In the genomic region with DNA sequence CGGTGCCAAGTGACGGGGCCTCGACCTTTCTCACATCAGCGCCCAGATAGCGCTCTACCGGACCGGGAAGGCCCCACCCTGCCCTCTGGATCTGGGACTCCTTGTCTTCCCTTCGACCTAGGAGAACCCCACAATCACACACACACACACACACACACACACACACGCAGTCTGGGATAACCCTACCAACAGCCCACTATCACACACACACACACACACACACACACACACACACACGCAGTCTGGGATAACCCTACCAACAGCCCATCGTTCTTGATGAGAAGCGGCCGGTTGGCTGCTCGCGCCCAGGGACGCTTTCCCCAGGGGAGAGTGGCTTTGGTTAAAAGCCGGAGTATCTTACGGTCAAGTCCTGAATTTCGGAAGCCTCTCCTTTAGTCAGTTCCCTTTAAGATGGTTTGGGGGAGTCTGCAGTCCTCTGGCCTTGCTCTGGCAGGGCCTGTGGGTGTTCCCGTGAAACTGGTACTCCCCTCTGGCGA, we compare ENCODE assay signal across 8 mouse cellular contexts. TPM values are rescaled to one million over a fixed set of nuclear protein-coding genes. Genes with fewer than 3 reads are reported as not detected.
DNase-seq lines count a peak whose midpoint lies in the region; ATAC-seq and TF ChIP-seq lines count a peak whose summit lies in the region.

No protein-coding gene starts in this region.

- TF ChIP-seq POLR2A in testis, adult 2 months (IDR thresholded peaks at IDR 0.05; ENCODE audit: control insufficient read depth, low read depth, low read length): no peak
- no peak for TF ChIP-seq POLR2A in small intestine, adult 2 months (IDR thresholded peaks at IDR 0.05; ENCODE audit: low read depth, low read length)

- peak overlapping the region; percentile 46 for H3K9ac ChIP-seq in limb, embryonic 12.5 days (replicated peaks)

- 0 out of 2 replicates have a peak, but pooled peaks have one; percentile 6 for ATAC-seq in frontal cortex, adult (ENCODE audit: low TSS enrichment)
- peak; percentile 33; the same call in 1 of the 2 replicates for ATAC-seq in limb, embryonic 12.5 days (ENCODE audit: insufficient number of reproducible peaks, insufficient read depth, low FRiP score, low TSS enrichment, low read depth)

- H3K4me2 ChIP-seq in limb, embryonic 12.5 days: peak overlapping the region; percentile 91

- DNase-seq in frontal cortex, postnatal 36 days (ENCODE audit: low spot score in 2 of 2): no peak
- DNase-seq in testis, postnatal 10 days (ENCODE audit: low spot score): no peak
- DNase-seq in adrenal gland, adult 2 months: no peak
- DNase-seq in urinary bladder, postnatal 4 days (ENCODE audit: low spot score in 2 of 2): no peak

- peak overlapping the region; percentile 78 for H3K27ac ChIP-seq in testis, adult 2 months (ENCODE audit: control insufficient read depth, insufficient read depth, low read depth, low read length)
- H3K27ac ChIP-seq in limb, embryonic 12.5 days: no peak overlapping the region
- H3K27ac ChIP-seq in small intestine, adult 2 months (ENCODE audit: insufficient read depth, low read depth, low read length): peak overlapping the region; percentile 94

- H3K4me1 ChIP-seq in testis, adult 2 months (ENCODE audit: control insufficient read depth, insufficient read depth, low read length): peaks cover 6% of the 10 kb centered on the region
- H3K4me1 ChIP-seq in limb, embryonic 12.5 days (replicated peaks): peaks cover 7% of the 10 kb centered on the region; the same call in 1 of the 2 replicates
- H3K4me1 ChIP-seq in small intestine, adult 2 months (ENCODE audit: control insufficient read depth, insufficient read depth, insufficient read length, low read length): peaks cover 31% of the 10 kb centered on the region

- no peak for TF ChIP-seq CTCF in testis, adult 2 months (IDR thresholded peaks at IDR 0.05; ENCODE audit: control insufficient read depth, insufficient read depth, insufficient replicate concordance, low read depth, low read length)
- TF ChIP-seq CTCF in small intestine, adult 2 months (IDR thresholded peaks at IDR 0.05; ENCODE audit: extremely low read depth, insufficient read length, insufficient replicate concordance, low read depth, low read length): no peak

- no peaks in the 10 kb centered on the region for H3K9me3 ChIP-seq in limb, embryonic 12.5 days

- 3% methylated on average over 19 of the region's 21 CpGs for WGBS in limb, embryonic 12.5 days
- 5% methylated on average over 15 of the region's 21 CpGs for WGBS in small intestine, adult 2 months

- peak overlapping the region; percentile 81 for H3K4me3 ChIP-seq in testis, adult 2 months (ENCODE audit: control insufficient read depth, low read depth, low read length)
- H3K4me3 ChIP-seq in limb, embryonic 12.5 days (replicated peaks): peak overlapping the region; percentile 59
- peak overlapping the region; percentile 89 for H3K4me3 ChIP-seq in small intestine, adult 2 months (ENCODE audit: low read depth, low read length)

- no peaks in the 10 kb centered on the region for H3K27me3 ChIP-seq in testis, adult 2 months (ENCODE audit: control insufficient read depth, insufficient read depth, low read length)
- H3K27me3 ChIP-seq in limb, embryonic 12.5 days: peaks cover 48% of the 10 kb centered on the region
- H3K27me3 ChIP-seq in small intestine, adult 2 months (ENCODE audit: control insufficient read depth, insufficient read depth, low read length): 0 out of 2 replicates have a peak, but pooled peaks cover 4% of the 10 kb centered on the region

- no peaks in the 10 kb centered on the region for H3K36me3 ChIP-seq in testis, adult 2 months (ENCODE audit: control insufficient read depth, insufficient read depth, low read length)
- no peaks in the 10 kb centered on the region for H3K36me3 ChIP-seq in limb, embryonic 12.5 days
- no peaks in the 10 kb centered on the region for H3K36me3 ChIP-seq in small intestine, adult 2 months (ENCODE audit: control insufficient read depth, insufficient read depth, low read length)

RNA-seq across cellular contexts. Expression of a gene that starts 0.6 kb away (rescaled TPM):
- 26.0 and 27.4 TPM in 2 replicates for polyA plus RNA-seq in testis, adult 2 months (2012; rRNA removed)
- 1.4 and 1.8 TPM in 2 replicates for polyA plus RNA-seq in limb, embryonic 12.5 days (2016; fragmentation: Nextera tagmentation; extraction: Ambion mirVana)
- polyA plus RNA-seq in small intestine, adult 2 months (2012; rRNA removed): 20.9 and 56.2 TPM in 2 replicates
- total RNA-seq in adrenal gland, adult 2 months (2021): 1 to 10 TPM; 1.4 to 2.6 TPM
- polyA plus RNA-seq in adrenal gland, adult 2 months (2012; rRNA removed): 0.93 and 3.0 TPM in 2 replicates

RNA-seq across cellular contexts. Expression of a gene that starts 14.8 kb away (rescaled TPM):
- 37.3 and 48.1 TPM in 2 replicates for polyA plus RNA-seq in testis, adult 2 months (2012; rRNA removed)
- polyA plus RNA-seq in limb, embryonic 12.5 days (2016; fragmentation: Nextera tagmentation; extraction: Ambion mirVana): 37.0 and 40.0 TPM in 2 replicates
- polyA plus RNA-seq in small intestine, adult 2 months (2012; rRNA removed): 10.9 and 14.1 TPM in 2 replicates
- total RNA-seq in adrenal gland, adult 2 months (2021): 1 to 10 TPM; 3.6 to 7.2 TPM
- 8.1 and 10.2 TPM in 2 replicates for polyA plus RNA-seq in adrenal gland, adult 2 months (2012; rRNA removed)

RNA-seq across cellular contexts. Expression of a gene that starts 40.4 kb away (rescaled TPM):
- 39.4 and 41.8 TPM in 2 replicates for polyA plus RNA-seq in testis, adult 2 months (2012; rRNA removed)
- polyA plus RNA-seq in limb, embryonic 12.5 days (2016; fragmentation: Nextera tagmentation; extraction: Ambion mirVana): 149 and 151 TPM in 2 replicates
- polyA plus RNA-seq in small intestine, adult 2 months (2012; rRNA removed): 82.6 and 128 TPM in 2 replicates
- 100 to 1,000 TPM; 230 to 235 TPM for total RNA-seq in adrenal gland, adult 2 months (2021)
- 151 and 158 TPM in 2 replicates for polyA plus RNA-seq in adrenal gland, adult 2 months (2012; rRNA removed)
